Mouse (Mus musculus) naive thymus-derived CD4-positive, alpha-beta T cell, adult 2 months (primary cell): ENCODE measurements around the gene Gpc6.
"Not testable (repeated sequence)": the region's sequence is repeated elsewhere in the genome, so short reads cannot be mapped to it uniquely, and the experiment has no call there.

Experiments
- DNase-seq: peaks from one replicate; pipeline ENCODE4 v3.0.0-alpha.2; 2011; ENCODE audit warnings: low read depth

The Gpc6 gene

GRCm38 (mm10) chr14:117369331-117369866 is 444.3 kb downstream of the Gpc6 start:
- DNase-seq, result no peak

- no peak for DNase-seq
Observed at GRCm38 (mm10) chr14:117376822-117377376, 451.8 kb downstream of the Gpc6 start.

GRCm38 (mm10) chr14:117379979-117380378 is 454.9 kb downstream of the Gpc6 start:
- no peak for DNase-seq

GRCm38 (mm10) chr14:117383188-117383587 is 458.1 kb downstream of the Gpc6 start:
- DNase-seq, result no peak

GRCm38 (mm10) chr14:117384096-117384770 is 459.1 kb downstream of the Gpc6 start:
- DNase-seq, result no peak

- DNase-seq, result no peak
Observed at GRCm38 (mm10) chr14:117385731-117386270, 460.7 kb downstream of the Gpc6 start.

GRCm38 (mm10) chr14:117390794-117391320 is 465.7 kb downstream of the Gpc6 start:
- no peak for DNase-seq

GRCm38 (mm10) chr14:117391412-117391811 is 466.3 kb downstream of the Gpc6 start:
- no peak for DNase-seq

GRCm38 (mm10) chr14:117397165-117397564 is 472.1 kb downstream of the Gpc6 start:
- DNase-seq, result no peak

- no peak for DNase-seq
Observed at GRCm38 (mm10) chr14:117407824-117408524, 482.9 kb downstream of the Gpc6 start.

GRCm38 (mm10) chr14:117408525-117408835 is 483.4 kb downstream of the Gpc6 start:
- DNase-seq, result no peak

GRCm38 (mm10) chr14:117409778-117410177 is 484.7 kb downstream of the Gpc6 start:
- DNase-seq, result no peak

- DNase-seq, result no peak
Observed at GRCm38 (mm10) chr14:117410511-117410910, 485.4 kb downstream of the Gpc6 start.

GRCm38 (mm10) chr14:117415045-117415444 is 489.9 kb downstream of the Gpc6 start:
- DNase-seq, result no peak

- DNase-seq, result no peak
Observed at GRCm38 (mm10) chr14:117419561-117420218, 494.6 kb downstream of the Gpc6 start.

- no peak for DNase-seq
Observed at GRCm38 (mm10) chr14:117421170-117421569, 496.1 kb downstream of the Gpc6 start.

- no peak for DNase-seq
Observed at GRCm38 (mm10) chr14:117426116-117426515, 501.0 kb downstream of the Gpc6 start.

- DNase-seq, result no peak
Observed at GRCm38 (mm10) chr14:117427776-117428175, 502.7 kb downstream of the Gpc6 start.

- no peak for DNase-seq
Observed at GRCm38 (mm10) chr14:117435739-117436138, 510.6 kb downstream of the Gpc6 start.

GRCm38 (mm10) chr14:117446675-117447231 is 521.6 kb downstream of the Gpc6 start:
- DNase-seq, result not testable (repeated sequence)

GRCm38 (mm10) chr14:117451391-117451991 is 526.4 kb downstream of the Gpc6 start:
- no peak for DNase-seq
